Mouse (Mus musculus) inflammation-experienced regulatory T-cells (primary cell): Measurements from ENCODE around the gene Ttc21b. TPM values are rescaled to one million over a fixed set of nuclear protein-coding genes. Genes with fewer than 3 reads are reported as not detected.

Experiments used
- polyA plus RNA-seq, 2 experiments: library from polyadenylated mRNA; unstranded; fragments of 100-300 nt; shearing (Covaris generic); gene quantifications; one replicate each; pipeline ENCODE4 v1.2.1; 2017

Ttc21b gene
- 1 to 10 TPM; 6.2 to 7.0 TPM for polyA plus RNA-seq

GRCm38 (mm10) chr2:66256220-66257131 is at the start of gene Ttc21b:
Gene Ttc21b, minus strand, starts transcription at chr2:66256617.

Other genes with a start within 250 kb of the Ttc21b start
- 1 to 10 TPM; 2.4 to 2.7 TPM for gene Galnt3, start 131.6 kb downstream of the Ttc21b start, polyA plus RNA-seq
- under 1 TPM; 0.13 to 0.40 TPM for gene Scn1a, start 184.2 kb upstream of the Ttc21b start, polyA plus RNA-seq